Mouse (Mus musculus) embryonic facial prominence, embryonic 15.5 days (tissue): ENCODE measurements at regions not wholly inside any gene's neighbourhood (a gene's known extent, or its start where the extent isn't known, plus 50 kb on each side); places are given as distances from the start of the nearest gene placed in this dataset.

Source experiments
- ATAC-seq: fragments of 200-750 bp; cut with Nextera tagmentation; 2 replicates; pipeline ENCODE4 v1.8.0; 2017; ENCODE audit warnings: low read depth, moderate TSS enrichment; ENCODE audit not compliant: insufficient number of reproducible peaks, low FRiP score, low TSS enrichment
- H3K27ac ChIP-seq: fragments of 300-500 bp; sonication (generic); replicated peaks from 2 replicates; pipeline ENCODE4 v1.5.1; 2015; ENCODE audit warnings: mild to moderate bottlenecking, inconsistent platforms
- H3K27me3 ChIP-seq: fragments of 300-500 bp; sonication (generic); 2 replicates; pipeline ENCODE4 v1.6.1; 2015; ENCODE audit warnings: inconsistent platforms
- H3K36me3 ChIP-seq: fragments of 300-500 bp; sonication (generic); 2 replicates; pipeline ENCODE4 v1.6.1; 2015; ENCODE audit warnings: mild to moderate bottlenecking, inconsistent platforms
- H3K4me1 ChIP-seq: fragments of 300-500 bp; sonication (generic); 2 replicates; pipeline ENCODE4 v1.6.1; 2015; ENCODE audit warnings: inconsistent platforms
- H3K4me2 ChIP-seq: fragments of 300-500 bp; sonication (generic); replicated peaks from 2 replicates; pipeline ENCODE4 v1.6.1; 2015; ENCODE audit warnings: mild to moderate bottlenecking, inconsistent platforms
- H3K4me3 ChIP-seq: fragments of 300-500 bp; sonication (generic); replicated peaks from 2 replicates; pipeline ENCODE4 v1.5.1; 2015; ENCODE audit warnings: mild to moderate bottlenecking, inconsistent platforms
- H3K9ac ChIP-seq: fragments of 300-500 bp; sonication (generic); 2 replicates; pipeline ENCODE4 v1.6.1; 2015; ENCODE audit warnings: inconsistent platforms
- H3K9me3 ChIP-seq: fragments of 300-500 bp; sonication (generic); replicated peaks from 2 replicates; pipeline ENCODE4 v1.6.1; 2016; ENCODE audit warnings: inconsistent platforms
- WGBS: fragments of 180-500 bp; shearing (Covaris S2); methylation state at CpG from one replicate; pipeline ENCODE4 v1.1.7; 2015; 5-methylcytosine and 5-hydroxymethylcytosine counted together

GRCm38 (mm10) chr6:100356617-100357399 lies 69.5 kb upstream of the Rybp start:
- no peak for ATAC-seq
- Histone ChIP-seq H3K4me3 (no peak overlapping the region), H3K4me1 (no peaks in the 10 kb centered on the region), H3K36me3 (no peaks in the 10 kb centered on the region), H3K9me3 (no peaks in the 10 kb centered on the region), H3K9ac (no peak overlapping the region), H3K4me2 (no peak overlapping the region), H3K27me3 (no peaks in the 10 kb centered on the region), H3K27ac (no peak overlapping the region)
- WGBS: 70% methylated on average over 11 of the region's 11 CpGs

- H3K27me3 ChIP-seq: no peaks in the 10 kb centered on the region
- no peaks in the 10 kb centered on the region for H3K9me3 ChIP-seq
- no peaks in the 10 kb centered on the region for H3K36me3 ChIP-seq
- H3K4me3 ChIP-seq: no peak overlapping the region
- no peak overlapping the region for H3K27ac ChIP-seq
- no peak for ATAC-seq
- WGBS: 66% methylated on average over 9 of the region's 9 CpGs
- no peaks in the 10 kb centered on the region for H3K4me1 ChIP-seq
- H3K9ac ChIP-seq: no peak overlapping the region
- H3K4me2 ChIP-seq: no peak overlapping the region
Measured at GRCm38 (mm10) chr6:100355858-100356257, 68.6 kb upstream of the Rybp start.

DNA sequence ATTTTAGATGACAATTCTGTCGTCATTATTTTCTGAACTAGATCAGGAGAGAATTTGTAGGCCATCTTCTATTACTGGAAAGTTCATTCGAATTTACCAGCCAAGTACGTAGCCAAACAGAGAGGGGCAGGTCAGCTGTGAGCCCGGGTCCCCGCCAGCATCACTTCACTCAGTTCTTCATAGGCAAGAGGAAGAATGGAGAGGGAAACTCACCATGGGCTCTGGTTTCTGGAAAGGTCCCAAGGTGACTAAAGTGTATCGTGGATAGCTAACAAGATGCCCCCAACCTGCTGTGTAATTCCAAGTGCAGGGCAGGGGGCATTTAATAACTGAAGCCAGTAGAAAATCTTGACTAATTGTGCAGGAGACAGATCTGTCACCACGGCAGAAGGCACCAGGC lies 60.2 kb upstream of the Rybp start:
- Histone ChIP-seq H3K27me3 (no peaks in the 10 kb centered on the region; the same call in 1 of the 2 replicates), H3K4me2 (no peak overlapping the region), H3K9me3 (no peaks in the 10 kb centered on the region), H3K9ac (no peak overlapping the region), H3K36me3 (no peaks in the 10 kb centered on the region), H3K4me3 (no peak overlapping the region), H3K4me1 (no peaks in the 10 kb centered on the region), H3K27ac (no peak overlapping the region)
- no peak for ATAC-seq
- WGBS: 86% methylated on average over 7 of the region's 7 CpGs

DNA sequence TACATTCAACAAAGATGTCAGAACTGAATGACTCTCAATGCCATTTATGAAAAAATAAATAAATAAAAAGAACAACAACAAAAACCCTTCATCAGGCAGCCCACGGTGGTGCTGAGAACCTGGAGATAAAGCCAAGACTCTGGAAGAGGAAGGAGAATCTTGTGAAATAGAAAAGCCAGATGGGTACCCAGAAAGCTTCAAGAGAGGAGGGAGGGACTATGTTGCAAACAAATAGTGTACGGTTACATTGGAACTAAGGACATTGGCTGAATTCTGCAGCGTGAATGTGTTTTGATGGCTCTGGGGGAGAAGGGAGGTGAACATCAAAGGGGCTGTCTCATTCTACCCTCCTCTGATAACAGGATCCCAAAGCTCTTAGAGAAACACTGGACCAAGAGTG lies 57.8 kb upstream of the Rybp start:
- Histone ChIP-seq H3K4me3 (no peak overlapping the region), H3K4me2 (no peak overlapping the region), H3K4me1 (no peaks in the 10 kb centered on the region), H3K27ac (no peak overlapping the region), H3K36me3 (no peaks in the 10 kb centered on the region), H3K9ac (no peak overlapping the region), H3K27me3 (no peaks in the 10 kb centered on the region; the same call in 1 of the 2 replicates), H3K9me3 (no peaks in the 10 kb centered on the region)
- WGBS: 83% methylated on average over 3 of the region's 3 CpGs
- ATAC-seq: no peak

DNA sequence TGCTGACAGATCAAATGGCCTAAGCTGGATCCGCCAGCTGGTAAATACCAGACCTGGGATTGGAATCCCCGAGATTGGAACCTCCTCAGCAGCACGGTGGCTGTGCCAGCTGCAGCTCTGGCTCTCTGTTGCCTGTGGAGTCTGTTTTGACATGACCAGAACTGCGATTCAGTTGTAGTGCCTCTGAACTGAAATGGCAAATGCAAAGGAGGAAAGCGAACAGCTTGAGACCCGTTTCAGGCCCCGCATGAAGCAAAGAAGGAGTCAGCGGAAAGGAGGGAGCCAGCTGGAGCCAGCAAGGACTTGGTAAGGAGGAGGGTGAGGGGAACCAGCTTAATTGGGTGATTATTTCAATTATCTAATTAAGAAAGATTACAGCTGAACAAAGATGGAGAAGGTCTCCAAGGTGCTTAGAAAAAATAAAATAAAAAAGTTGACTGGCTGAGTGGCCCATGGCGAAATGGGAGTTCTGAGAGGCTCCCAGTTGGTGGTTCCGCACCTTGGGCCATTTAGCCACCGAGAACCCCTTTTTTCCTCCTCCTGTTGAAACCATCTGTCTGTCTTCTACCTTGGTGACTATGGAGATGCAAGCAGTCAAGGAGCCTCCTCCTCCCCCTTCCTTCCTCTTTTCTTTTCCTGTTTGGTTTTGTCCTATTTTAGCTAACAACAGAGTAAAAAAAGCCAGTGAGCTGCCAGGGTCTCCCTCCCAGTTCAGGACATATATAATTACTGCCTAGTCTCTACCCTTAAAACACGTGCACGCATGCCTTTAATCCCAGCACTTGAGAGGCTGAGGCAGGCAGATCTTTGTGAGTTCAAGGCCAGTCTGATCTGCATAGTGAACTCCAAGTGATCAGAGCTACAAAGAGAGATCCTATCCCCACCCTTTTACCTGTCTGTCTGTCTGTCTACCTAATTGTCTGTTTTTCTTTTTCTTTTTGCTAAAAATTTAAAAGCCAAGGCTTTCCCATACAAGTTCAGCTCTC lies 54.3 kb upstream of the Rybp start:
- no peak for ATAC-seq
- Histone ChIP-seq H3K9me3 (no peaks in the 10 kb centered on the region), H3K4me2 (no peak overlapping the region), H3K4me3 (no peak overlapping the region), H3K27ac (no peak overlapping the region), H3K4me1 (peaks cover 6% of the 10 kb centered on the region), H3K36me3 (no peaks in the 10 kb centered on the region), H3K27me3 (peaks cover 8% of the 10 kb centered on the region), H3K9ac (no peak overlapping the region)
- 55% methylated on average over 13 of the region's 13 CpGs for WGBS

DNA sequence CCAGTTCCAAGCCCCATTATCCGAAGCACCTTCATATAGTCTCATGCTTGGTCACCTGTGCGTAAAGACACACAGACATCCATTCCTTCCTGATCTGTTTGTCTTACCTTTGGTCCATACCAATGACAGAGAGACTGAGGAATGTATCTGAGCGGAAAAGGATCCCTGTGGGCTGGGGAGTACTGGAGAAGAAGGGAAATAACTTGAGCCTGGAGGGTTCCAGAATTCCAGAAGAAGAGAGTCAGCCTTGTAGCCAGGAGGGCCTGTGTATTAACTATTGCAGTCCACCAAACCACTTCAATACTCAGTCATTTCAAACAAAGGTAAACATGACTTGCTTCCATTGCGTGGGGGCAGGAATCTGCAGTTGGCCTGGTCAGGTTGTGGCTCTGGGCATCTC lies 51.0 kb upstream of the Rybp start:
- H3K4me3 ChIP-seq: no peak overlapping the region
- H3K27me3 ChIP-seq: peaks cover 8% of the 10 kb centered on the region; the same call in 1 of the 2 replicates
- H3K9me3 ChIP-seq: no peaks in the 10 kb centered on the region
- no peak for ATAC-seq
- 87% methylated on average over 4 of the region's 4 CpGs for WGBS
- no peak overlapping the region for H3K4me2 ChIP-seq
- H3K27ac ChIP-seq: no peak overlapping the region
- no peaks in the 10 kb centered on the region for H3K36me3 ChIP-seq
- H3K9ac ChIP-seq: no peak overlapping the region
- peaks cover 19% of the 10 kb centered on the region for H3K4me1 ChIP-seq
